Mouse (Mus musculus) kidney, postnatal 0 days (tissue): Measurements from ENCODE around the gene Pan2. TPM values are rescaled to one million over a fixed set of nuclear protein-coding genes. Genes with fewer than 3 reads are reported as not detected.
A peak's percentile ranks its signal among the peaks of the same experiment; 100 is the strongest.

ENCODE experiments used
- ATAC-seq: fragments of 200-750 bp; cut with Nextera tagmentation; replicated peaks from 2 replicates; pipeline ENCODE4 v1.8.0; 2017; ENCODE audit warnings: low read depth, moderate number of reproducible peaks, moderate TSS enrichment, moderate library complexity; ENCODE audit not compliant: low FRiP score
- DNase-seq: peaks from one replicate; pipeline ENCODE4 v3.0.0-alpha.2; 2016; ENCODE audit warnings: low spot score
- H3K27ac ChIP-seq: fragments of 300-500 bp; sonication (generic); 2 replicates; pipeline ENCODE4 v1.5.1; 2014; ENCODE audit warnings: mild to moderate bottlenecking
- H3K27me3 ChIP-seq: fragments of 300-500 bp; sonication (generic); 2 replicates; pipeline ENCODE4 v1.6.1; 2014; ENCODE audit warnings: low read length, mixed read lengths; ENCODE audit not compliant: insufficient read depth
- H3K36me3 ChIP-seq: fragments of 300-500 bp; sonication (generic); 2 replicates; pipeline ENCODE4 v1.6.1; 2014; ENCODE audit warnings: low read length, mixed read lengths; ENCODE audit not compliant: insufficient read depth
- H3K4me1 ChIP-seq: fragments of 300-500 bp; sonication (generic); replicated peaks from 2 replicates; pipeline ENCODE4 v1.6.1; 2014; ENCODE audit warnings: antibody characterized with exemption, low read length, mixed read lengths; ENCODE audit not compliant: insufficient read depth
- H3K4me2 ChIP-seq: fragments of 300-500 bp; sonication (generic); 2 replicates; pipeline ENCODE4 v1.6.1; 2014; ENCODE audit warnings: mild to moderate bottlenecking, low read length, moderate library complexity, mixed read lengths
- H3K4me3 ChIP-seq: fragments of 300-500 bp; sonication (generic); replicated peaks from 2 replicates; pipeline ENCODE4 v1.5.1; 2014; ENCODE audit warnings: low read depth, low read length
- H3K9ac ChIP-seq: fragments of 300-500 bp; sonication (generic); 2 replicates; pipeline ENCODE4 v1.6.1; 2014; ENCODE audit warnings: low read depth, low read length
- H3K9me3 ChIP-seq: fragments of 300-500 bp; sonication (generic); replicated peaks from 2 replicates; pipeline ENCODE4 v1.6.1; 2016; ENCODE audit warnings: low read length, inconsistent platforms, mixed read lengths
- CTCF ChIP-seq: IDR thresholded peaks from 2 replicates; pipeline ENCODE4 v1.5.1; 2016; ENCODE audit warnings: antibody characterized with exemption, low read depth, mild to moderate bottlenecking, moderate library complexity
- WGBS: fragments of 180-500 bp; shearing (Covaris S2); extraction: QIAGEN DNeasy Blood & Tissue Kit; methylation state at CpG from one replicate; pipeline ENCODE4 v1.1.7; 2014; 5-methylcytosine and 5-hydroxymethylcytosine counted together
- polyA plus RNA-seq: library from polyadenylated mRNA; unstranded; fragments of >200 nt; fragmentation: Nextera tagmentation; extraction: Ambion mirVana; gene quantifications from 2 replicates; pipeline ENCODE4 v1.2.1, GENCODE M21; 2015

Pan2 gene
- polyA plus RNA-seq, 1 experiment from 2014 or later, result 26.5 TPM

- DNase-seq, result peak; percentile 86
- 0% methylated on average over 4 of the region's 4 CpGs for WGBS
These were observed 32.4 kb downstream of the Pan2 start for GRCm38 (mm10) chr10:128335582-128335981.

DNA sequence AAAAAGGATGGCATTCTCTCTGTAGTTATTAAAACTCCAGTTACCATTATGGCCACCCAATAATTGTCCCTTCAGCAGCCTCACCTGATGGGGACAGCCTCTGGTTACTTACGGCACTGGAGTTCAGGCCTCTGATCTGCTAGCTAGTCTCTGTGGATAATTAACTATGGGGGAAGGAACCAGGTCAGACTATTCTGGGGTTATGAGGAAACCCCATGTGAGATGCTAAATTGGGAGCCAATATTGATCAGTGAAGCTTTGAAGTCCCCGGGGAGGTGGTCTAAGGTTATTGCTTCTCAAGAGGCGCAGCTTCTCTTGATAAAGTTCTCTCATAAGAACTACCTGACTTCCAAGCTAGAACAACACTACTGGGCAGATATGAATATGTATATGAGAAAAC, 33.1 kb downstream of the Pan2 start:
- WGBS, result 81% methylated on average over 3 of the region's 3 CpGs

More at GRCm38 (mm10) chr10:128335582-128335981, 32.4 kb downstream of the Pan2 start:
- no peaks in the 10 kb centered on the region for H3K9me3 ChIP-seq
- TF ChIP-seq CTCF, result peak; percentile 98
- H3K27me3 ChIP-seq, result no peaks in the 10 kb centered on the region
- no peak overlapping the region for H3K27ac ChIP-seq
- no peaks in the 10 kb centered on the region for H3K36me3 ChIP-seq
- H3K4me2 ChIP-seq, result no peak overlapping the region
- H3K4me1 ChIP-seq, result peaks cover 9% of the 10 kb centered on the region; the same call in 1 of the 2 replicates
- no peak overlapping the region for H3K4me3 ChIP-seq
- no peak for ATAC-seq
- H3K9ac ChIP-seq, result no peak overlapping the region

DNA sequence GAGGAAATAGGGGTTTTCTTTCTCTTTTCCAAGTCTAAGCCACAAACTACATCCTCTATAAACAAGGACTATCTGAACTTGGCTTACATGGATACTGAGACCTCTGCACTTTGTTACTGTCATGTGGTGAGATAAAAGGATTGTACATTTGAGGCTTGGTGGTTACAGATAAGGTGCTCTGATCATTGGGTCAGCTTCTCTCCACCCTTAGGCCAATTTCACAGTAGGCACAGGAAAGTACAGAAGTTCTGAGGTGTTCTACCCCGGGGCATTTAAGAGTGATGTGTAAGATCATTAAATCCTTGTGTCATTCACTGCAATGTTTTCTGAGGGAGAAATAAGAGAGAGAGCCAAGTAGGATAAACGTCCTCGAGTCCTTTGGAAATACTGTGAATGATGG, 33.5 kb downstream of the Pan2 start:
- TF ChIP-seq CTCF, result no peak
- Histone ChIP-seq H3K27me3 (no peaks in the 10 kb centered on the region), H3K4me3 (no peak overlapping the region), H3K9ac (no peak overlapping the region), H3K27ac (peak overlapping the region; percentile 97; the same call in 1 of the 2 replicates), H3K4me1 (peaks cover 9% of the 10 kb centered on the region; the same call in 1 of the 2 replicates), H3K9me3 (no peaks in the 10 kb centered on the region), H3K36me3 (no peaks in the 10 kb centered on the region), H3K4me2 (peak overlapping the region; percentile 72)
- DNase-seq (no peak), ATAC-seq (no peak)
- WGBS, result 79% methylated on average over 3 of the region's 3 CpGs

More for the DNA sequence above, 33.1 kb downstream of the Pan2 start:
- DNase-seq (no peak), ATAC-seq (no peak)
- Histone ChIP-seq H3K27me3 (no peaks in the 10 kb centered on the region), H3K9ac (no peak overlapping the region), H3K9me3 (no peaks in the 10 kb centered on the region), H3K4me1 (peaks cover 9% of the 10 kb centered on the region; the same call in 1 of the 2 replicates), H3K4me3 (no peak overlapping the region), H3K27ac (no peak overlapping the region), H3K36me3 (no peaks in the 10 kb centered on the region), H3K4me2 (no peak overlapping the region)
- no peak for TF ChIP-seq CTCF

GRCm38 (mm10) chr10:128337306-128338181, 34.4 kb downstream of the Pan2 start, which contains the start of gene Cs:
TSS of gene Cs (plus strand) at chr10:128337734.
- DNase-seq (peak; percentile 100), ATAC-seq (peak; percentile 97)
- peak within 1 kb of the TSS; percentile 97 for H3K27ac ChIP-seq
- H3K27me3 ChIP-seq, result no peaks in the 10 kb centered on the region
- H3K4me3 ChIP-seq, result peak within 1 kb of the TSS; percentile 86
- under 1% methylated on average over 58 of the region's 61 CpGs for whole genome bisulfite sequencing
- H3K4me1 ChIP-seq, result peaks cover 9% of the 10 kb centered on the region; the same call in 1 of the 2 replicates
- peak within 1 kb of the TSS; percentile 85 for H3K9ac ChIP-seq
- TF ChIP-seq CTCF, result no peak; the same call in 1 of the 2 replicates
- H3K9me3 ChIP-seq, result no peaks in the 10 kb centered on the region
- H3K4me2 ChIP-seq, result peak within 1 kb of the TSS; percentile 72
- no peaks in the 10 kb centered on the region for H3K36me3 ChIP-seq

- no peak for ATAC-seq
- Histone ChIP-seq H3K4me2 (peak overlapping the region; percentile 72), H3K27ac (peak overlapping the region; percentile 97), H3K4me1 (peaks cover 9% of the 10 kb centered on the region; the same call in 1 of the 2 replicates), H3K9me3 (no peaks in the 10 kb centered on the region), H3K9ac (peak overlapping the region; percentile 85), H3K4me3 (peak overlapping the region; percentile 86), H3K36me3 (no peaks in the 10 kb centered on the region), H3K27me3 (no peaks in the 10 kb centered on the region)
- DNase-seq, result peak; percentile 18
- WGBS, result 13% methylated on average over 5 of the region's 5 CpGs
- TF ChIP-seq CTCF, result no peak
These were observed 35.3 kb downstream of the Pan2 start for GRCm38 (mm10) chr10:128338415-128338814.

GRCm38 (mm10) chr10:128338948-128339347, 35.8 kb downstream of the Pan2 start:
- Histone ChIP-seq H3K27ac (no peak overlapping the region), H3K9ac (0 out of 2 replicates have a peak overlapping the region, but pooled peaks have one; percentile 85), H3K9me3 (no peaks in the 10 kb centered on the region), H3K4me2 (peak overlapping the region; percentile 72), H3K4me1 (peaks cover 9% of the 10 kb centered on the region; the same call in 1 of the 2 replicates), H3K27me3 (no peaks in the 10 kb centered on the region), H3K4me3 (0 out of 2 replicates have a peak overlapping the region, but pooled peaks have one; percentile 86), H3K36me3 (no peaks in the 10 kb centered on the region)
- DNase-seq, result no peak
- ATAC-seq, result no peak
- no peak for TF ChIP-seq CTCF
- WGBS, result 61% methylated on average over 2 of the region's 2 CpGs
